Mouse (Mus musculus): ENCODE measurements around the gene Gid4.

DNA sequence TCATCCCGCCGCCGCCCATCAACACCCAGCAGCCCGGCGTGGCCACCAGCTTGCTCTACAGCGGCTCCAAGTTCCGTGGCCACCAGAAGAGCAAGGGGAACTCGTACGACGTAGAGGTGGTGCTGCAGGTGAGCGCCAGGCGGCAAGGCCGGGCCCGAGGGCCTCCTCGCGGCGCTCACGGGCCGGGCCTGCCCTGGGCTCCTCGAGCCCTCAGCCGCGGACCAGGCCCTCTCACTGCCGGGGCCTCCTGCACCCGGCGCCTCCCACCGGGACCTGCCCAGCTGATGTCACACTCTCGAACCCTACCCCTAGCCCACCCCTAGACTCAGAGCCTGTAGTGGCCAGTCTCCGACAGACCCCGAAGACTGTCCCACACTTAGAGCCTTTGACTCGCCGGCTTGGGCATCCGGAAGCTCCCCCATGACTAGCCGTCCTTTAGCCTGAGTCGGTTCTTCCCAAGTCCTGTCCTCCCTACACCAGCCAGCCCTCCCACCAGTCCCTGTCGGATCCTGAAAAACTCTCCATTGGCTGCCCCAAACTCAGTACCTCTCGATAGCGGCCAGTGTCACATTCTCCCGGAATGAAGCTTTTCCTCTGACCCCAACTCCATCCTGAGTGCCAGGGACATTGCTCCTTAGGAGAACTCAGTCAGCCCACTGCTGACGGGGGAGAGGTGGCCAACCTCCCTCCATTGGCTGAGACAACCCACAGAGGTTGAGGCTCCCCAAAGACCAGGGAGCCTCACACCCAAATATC, 950 bp downstream of the Gid4 start, which contains the start of gene Atpaf2:
- TF ChIP-seq CTCF (IDR thresholded peaks at IDR 0.05; ENCODE audit: low read depth, low read length) (no peak), POLR2A (IDR thresholded peaks at IDR 0.05; ENCODE audit: extremely low read depth, insufficient read depth, low read length) (no peak)
